Mouse (Mus musculus) macrophage (primary cell): ENCODE data around the gene Glra3. TPM values are rescaled to one million over a fixed set of nuclear protein-coding genes. Genes with fewer than 3 reads are reported as not detected.

Source experiments
- H3K27ac ChIP-seq: fragments of 350-480 bp; formaldehyde crosslinking; 2 replicates; pipeline ENCODE4 v1.9.0; 2021
- H3K36me3 ChIP-seq: fragments of 350-480 bp; formaldehyde crosslinking; 2 replicates; pipeline ENCODE4 v1.9.0; 2021; ENCODE audit errors: inconsistent target
- H3K4me3 ChIP-seq: fragments of 350-480 bp; formaldehyde crosslinking; 2 replicates; pipeline ENCODE4 v1.9.0; 2021; ENCODE audit errors: inconsistent target
- H3K79me2 ChIP-seq: fragments of 350-480 bp; formaldehyde crosslinking; 2 replicates; pipeline ENCODE4 v1.9.0; 2021; ENCODE audit errors: inconsistent target
- WGBS: methylation state at CpG from one replicate; pipeline ENCODE4 v1.1.7; 2026; ENCODE audit warnings: inconsistent platforms; ENCODE audit not compliant: missing documents; 5-methylcytosine and 5-hydroxymethylcytosine counted together
- polyA plus RNA-seq: library from polyadenylated mRNA; stranded (reverse); fragments of 250-400 nt; gene quantifications from 3 replicates; pipeline ENCODE4 v1.2.4, GENCODE M21; 2018; ENCODE audit warnings: inconsistent platforms
- total RNA-seq, 78 experiments: library from RNA; depleted of rRNA; stranded (reverse); fragments of 250-400 nt; gene quantifications; 1 replicate in 9 of 78; 2 replicates in 24 of 78; 3 replicates in 43 of 78; 4 replicates in 2 of 78; pipeline ENCODE4 v1.2.4; 2018; ENCODE audit warnings: inconsistent platforms in 56 of 78

Glra3 gene
- total RNA-seq (2018; cell fraction: chromatin; rRNA removed), result not detected
- not detected for total RNA-seq (2018; cell fraction: cytosol; rRNA removed)
- total RNA-seq (2018; cell fraction: nucleus; rRNA removed), result not detected
- not detected in 3 replicates for polyA plus RNA-seq

DNA sequence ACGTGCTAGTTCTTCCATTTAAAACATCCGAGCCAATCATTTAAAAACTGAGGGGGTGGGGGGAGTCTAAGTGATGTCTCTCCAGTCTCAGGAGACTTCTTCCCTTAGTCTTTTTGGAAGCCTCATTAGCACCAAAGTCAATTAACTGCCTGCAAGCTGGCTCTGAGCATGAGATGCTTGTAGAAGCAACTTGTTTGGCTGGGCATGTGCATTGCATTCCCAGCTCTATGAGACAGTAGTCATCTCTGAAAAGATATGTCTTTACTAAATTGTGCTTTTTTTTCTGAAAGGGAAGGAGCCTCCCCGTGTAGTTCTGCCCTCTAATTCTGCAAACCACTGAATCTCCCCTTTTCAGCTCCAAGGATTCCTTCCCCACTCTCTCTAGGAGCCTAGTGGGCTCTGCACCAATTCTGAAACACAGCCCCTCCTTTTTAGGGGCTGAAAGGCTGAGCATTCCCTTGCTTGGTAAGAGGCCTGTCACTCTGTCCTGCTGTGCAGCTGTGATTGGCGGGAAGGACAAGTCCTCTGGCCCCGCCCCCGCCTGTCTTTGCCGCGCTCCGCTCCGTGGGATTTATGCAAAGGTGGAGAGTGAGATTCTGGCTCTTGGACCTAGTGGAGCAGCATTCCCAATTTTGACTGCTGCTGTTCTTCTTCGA lies at the start of gene Glra3:
TSS of gene Glra3 (plus strand) at position 591 of the 656 bp plus-strand sequence.
- Histone ChIP-seq H3K4me3 (no peak within 1 kb of the TSS), H3K27ac (no peak within 1 kb of the TSS), H3K36me3 (no peaks in the 10 kb centered on the region), H3K79me2 (no peaks in the 10 kb centered on the region)
- WGBS, result 27% methylated on average over 11 of the region's 11 CpGs

DNA sequence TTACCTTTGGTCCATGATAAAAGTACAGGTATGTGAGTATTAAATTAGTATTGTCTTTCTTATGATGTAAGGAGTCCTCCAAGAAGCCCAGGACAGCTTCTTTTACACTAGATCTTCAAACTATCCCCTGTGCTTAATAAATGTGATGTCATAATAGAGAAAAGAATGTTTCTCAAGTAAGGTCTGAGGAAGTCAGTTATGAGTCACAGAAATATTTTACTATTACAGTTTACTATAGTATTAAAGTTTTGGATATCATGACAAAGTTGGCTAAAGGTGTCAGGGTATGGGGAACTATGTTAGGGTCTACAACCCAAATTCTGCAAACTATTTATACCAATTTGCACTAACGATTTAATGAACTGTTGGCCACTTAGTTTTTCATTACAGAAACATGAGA lies 33.4 kb upstream of the Glra3 start, which contains the start of gene Adam29:
TSS of gene Adam29 (minus strand) at position 101 of the 400 bp plus-strand sequence.
- Histone ChIP-seq H3K4me3 (no peak within 1 kb of the TSS), H3K79me2 (no peaks in the 10 kb centered on the region), H3K36me3 (no peaks in the 10 kb centered on the region), H3K27ac (no peak within 1 kb of the TSS)
- WGBS, result 86% methylated on average over 1 of the region's 1 CpGs

- Histone ChIP-seq H3K36me3 (no peaks in the 10 kb centered on the region), H3K4me3 (no peak overlapping the region), H3K27ac (no peak overlapping the region), H3K79me2 (no peaks in the 10 kb centered on the region)
- 10% methylated on average over 8 of the region's 8 CpGs for WGBS
These were observed 243 bp downstream of the Glra3 start for GRCm38 (mm10) chr8:55940526-55940880.

DNA sequence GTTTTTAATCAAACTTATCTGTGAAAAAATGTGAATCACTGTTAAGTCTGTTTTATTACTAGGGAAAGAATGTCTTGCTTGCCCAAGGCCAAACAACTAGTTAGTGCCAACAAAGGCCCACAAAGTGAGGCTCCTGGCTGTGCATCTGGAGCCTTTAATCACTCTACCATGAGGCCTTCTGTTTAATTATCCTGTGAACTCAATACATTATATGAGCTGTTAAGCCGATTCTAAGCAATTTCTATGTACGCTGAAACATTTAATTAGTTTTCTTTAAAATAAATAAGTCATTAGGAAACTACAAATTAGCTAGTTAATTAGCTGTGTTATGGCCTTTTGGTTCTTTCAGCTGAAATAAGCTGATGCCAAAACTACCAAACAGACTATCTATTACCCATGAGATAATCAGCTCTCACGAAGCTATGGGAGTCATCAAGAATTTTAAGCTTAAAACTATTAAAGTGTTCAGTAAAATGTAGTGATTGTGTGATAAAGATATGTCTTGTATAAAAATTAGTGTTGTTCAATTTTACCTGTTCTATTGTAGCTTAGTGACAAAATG lies 24.6 kb downstream of the Glra3 start:
- Histone ChIP-seq H3K4me3 (no peak overlapping the region), H3K79me2 (no peaks in the 10 kb centered on the region), H3K27ac (no peak overlapping the region), H3K36me3 (no peaks in the 10 kb centered on the region)
- WGBS, result 85% methylated on average over 3 of the region's 3 CpGs

DNA sequence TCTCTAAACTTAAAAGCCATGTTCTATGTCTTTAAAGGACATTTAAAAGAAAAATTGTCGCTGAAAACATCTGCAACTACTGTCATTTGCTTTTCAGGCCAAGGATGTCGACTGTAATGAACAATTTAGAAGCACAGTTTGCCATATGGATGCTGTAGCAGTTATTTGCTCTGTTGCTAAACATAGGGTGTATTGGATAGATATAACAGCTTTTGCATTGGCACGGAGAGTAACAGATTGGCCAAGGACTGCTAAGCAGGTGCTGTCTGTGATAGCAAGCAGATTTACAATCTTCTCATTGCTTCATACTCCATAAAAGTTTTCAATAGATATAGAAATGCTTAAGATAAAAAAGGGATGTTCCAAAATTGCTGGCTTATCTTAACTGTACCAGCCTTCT lies 57.6 kb downstream of the Glra3 start:
- no peaks in the 10 kb centered on the region for H3K79me2 ChIP-seq
- no peak overlapping the region for H3K27ac ChIP-seq
- 54% methylated on average over 3 of the region's 3 CpGs for WGBS
- H3K36me3 ChIP-seq, result no peaks in the 10 kb centered on the region
- no peak overlapping the region for H3K4me3 ChIP-seq

DNA sequence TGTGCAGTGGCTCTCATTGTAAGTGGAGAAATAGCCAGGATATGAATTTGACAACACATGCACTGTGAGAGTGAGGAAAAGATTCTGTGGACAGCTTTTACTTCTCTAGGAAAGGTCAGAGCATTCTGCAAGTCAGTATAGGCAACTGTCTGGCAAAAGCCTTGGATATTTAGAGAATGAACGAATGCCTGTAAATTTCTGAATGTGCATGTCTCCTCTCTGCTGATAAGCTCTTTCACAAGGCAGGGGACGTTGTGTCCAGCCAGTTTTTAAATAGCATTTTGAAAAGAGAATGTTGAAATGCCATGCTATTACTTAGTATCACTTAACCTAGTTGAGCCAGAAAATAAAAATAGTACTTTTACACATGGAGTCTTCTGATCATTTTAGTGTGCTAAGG lies 114.1 kb downstream of the Glra3 start:
- no peaks in the 10 kb centered on the region for H3K36me3 ChIP-seq
- H3K4me3 ChIP-seq, result no peak overlapping the region
- no peaks in the 10 kb centered on the region for H3K79me2 ChIP-seq
- WGBS, result 81% methylated on average over 2 of the region's 2 CpGs
- H3K27ac ChIP-seq, result no peak overlapping the region

GRCm38 (mm10) chr8:56063081-56063480 lies 122.8 kb downstream of the Glra3 start:
- Histone ChIP-seq H3K79me2 (no peaks in the 10 kb centered on the region), H3K4me3 (no peak overlapping the region), H3K27ac (no peak overlapping the region), H3K36me3 (no peaks in the 10 kb centered on the region)
- WGBS, result 12% methylated on average over 3 of the region's 3 CpGs

DNA sequence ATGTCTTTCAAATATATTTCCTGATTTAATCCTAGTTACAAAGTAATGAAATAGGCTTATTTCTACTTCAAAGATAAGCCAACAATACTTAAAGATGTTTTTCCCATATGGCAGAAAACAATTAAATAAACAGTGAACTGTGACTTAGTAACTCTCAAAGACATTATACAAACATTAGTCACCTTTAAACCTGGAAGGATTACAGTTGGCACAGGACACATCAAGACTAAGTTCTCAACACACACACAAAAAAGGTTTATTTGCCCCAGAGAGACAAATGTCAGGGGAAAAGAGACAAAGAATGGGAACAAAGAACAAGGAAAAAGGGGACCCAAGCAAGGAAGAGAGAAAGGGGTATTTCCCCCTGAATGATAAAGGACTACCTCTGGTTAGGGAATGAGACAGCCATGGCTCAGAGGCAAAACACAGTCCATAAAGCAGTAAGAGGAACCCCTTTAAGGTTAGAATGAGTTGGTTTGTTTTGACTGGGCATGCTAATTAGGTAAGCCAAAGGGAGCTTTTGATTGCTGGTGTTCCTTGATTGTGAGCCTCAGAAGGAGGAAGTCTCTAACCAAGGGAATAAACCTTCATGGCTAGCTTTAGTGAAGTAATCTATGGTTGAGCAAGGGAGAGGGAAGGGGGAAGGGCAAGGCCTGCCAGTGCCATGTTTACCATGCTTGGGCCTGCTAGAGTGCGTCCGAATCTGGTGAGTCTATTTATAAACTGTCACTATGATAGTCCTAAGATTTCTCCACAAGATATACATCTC lies 130.4 kb downstream of the Glra3 start:
- 80% methylated on average over 2 of the region's 2 CpGs for WGBS
- Histone ChIP-seq H3K4me3 (no peak overlapping the region), H3K36me3 (no peaks in the 10 kb centered on the region)

GRCm38 (mm10) chr8:56083654-56084053 lies 143.4 kb downstream of the Glra3 start:
- H3K4me3 ChIP-seq, result no peak overlapping the region
- H3K36me3 ChIP-seq, result no peaks in the 10 kb centered on the region
- no peaks in the 10 kb centered on the region for H3K79me2 ChIP-seq
- no peak overlapping the region for H3K27ac ChIP-seq

More for the DNA sequence above, 130.4 kb downstream of the Glra3 start:
- no peak overlapping the region for H3K27ac ChIP-seq
- no peaks in the 10 kb centered on the region for H3K79me2 ChIP-seq

DNA sequence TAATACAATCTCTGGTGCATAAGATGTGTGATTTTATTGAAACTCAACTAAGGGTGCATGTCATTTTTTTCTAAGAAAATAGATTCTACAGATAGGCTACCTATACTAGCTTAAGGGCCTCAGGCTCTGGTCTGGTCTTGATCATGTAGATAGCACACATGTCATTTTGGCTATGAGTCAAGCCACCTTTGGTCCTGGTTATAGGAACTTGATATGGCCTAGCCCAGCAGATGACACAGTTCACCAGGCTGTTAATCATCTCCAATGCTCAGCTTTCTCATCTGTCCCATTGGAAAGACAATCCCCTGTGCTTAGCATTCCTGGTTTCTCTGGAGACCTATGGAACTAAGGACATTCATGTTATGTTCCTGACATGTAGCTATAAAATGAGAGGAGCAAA lies 154.1 kb downstream of the Glra3 start:
- Histone ChIP-seq H3K4me3 (no peak overlapping the region), H3K36me3 (no peaks in the 10 kb centered on the region), H3K27ac (no peak overlapping the region), H3K79me2 (no peaks in the 10 kb centered on the region)

DNA sequence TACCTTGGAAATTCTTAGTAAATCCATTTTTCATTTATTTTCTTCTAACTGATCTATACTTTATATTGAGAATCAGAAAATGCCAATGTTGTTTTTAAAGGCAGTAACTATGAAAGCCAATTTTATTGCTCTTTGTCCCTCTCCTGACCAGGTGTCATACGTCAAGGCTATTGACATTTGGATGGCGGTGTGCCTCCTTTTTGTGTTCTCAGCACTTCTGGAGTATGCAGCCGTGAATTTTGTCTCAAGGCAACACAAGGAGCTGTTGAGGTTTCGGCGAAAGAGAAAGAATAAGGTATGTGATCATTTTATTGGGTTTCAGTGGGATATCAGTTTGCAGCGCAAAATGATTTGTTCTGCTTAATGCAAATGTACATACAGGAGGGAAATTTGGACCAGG lies 170.0 kb downstream of the Glra3 start:
- no peak overlapping the region for H3K4me3 ChIP-seq
- H3K27ac ChIP-seq, result no peak overlapping the region
- WGBS, result 89% methylated on average over 6 of the region's 6 CpGs
- H3K36me3 ChIP-seq, result no peaks in the 10 kb centered on the region
- H3K79me2 ChIP-seq, result no peaks in the 10 kb centered on the region

DNA sequence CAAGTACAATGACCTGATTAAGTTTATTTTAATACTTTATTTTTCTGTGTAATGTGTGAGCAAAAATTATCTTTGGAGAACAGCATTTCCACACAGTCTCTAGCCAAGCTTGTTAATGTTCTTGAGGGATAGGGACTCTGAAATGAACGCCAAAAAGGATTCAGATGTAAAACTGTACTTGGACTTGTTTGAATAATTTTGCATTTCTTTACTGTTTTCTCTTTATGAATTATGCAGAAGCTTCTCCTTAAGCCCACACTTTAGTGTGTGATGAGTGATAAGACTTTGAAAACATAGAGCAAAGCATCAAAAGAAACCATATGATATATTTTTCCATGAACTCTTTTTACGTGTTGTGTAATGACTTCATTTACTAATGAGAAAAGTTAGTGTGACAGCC lies 189.1 kb downstream of the Glra3 start:
- H3K36me3 ChIP-seq, result no peaks in the 10 kb centered on the region
- no peaks in the 10 kb centered on the region for H3K79me2 ChIP-seq
- no peak overlapping the region for H3K27ac ChIP-seq
- WGBS, result 76% methylated on average over 2 of the region's 2 CpGs
- no peak overlapping the region for H3K4me3 ChIP-seq

- H3K36me3 ChIP-seq, result no peaks in the 10 kb centered on the region
- H3K79me2 ChIP-seq, result no peaks in the 10 kb centered on the region
- WGBS, result 64% methylated on average over 1 of the region's 1 CpGs
- H3K4me3 ChIP-seq, result no peak overlapping the region
- H3K27ac ChIP-seq, result no peak overlapping the region
These were observed 210.4 kb downstream of the Glra3 start for GRCm38 (mm10) chr8:56150697-56151096.

- Histone ChIP-seq H3K4me3 (no peak overlapping the region), H3K27ac (no peak overlapping the region), H3K79me2 (no peaks in the 10 kb centered on the region), H3K36me3 (no peaks in the 10 kb centered on the region)
- WGBS, result 69% methylated on average over 5 of the region's 5 CpGs
These were observed 211.3 kb downstream of the Glra3 start for GRCm38 (mm10) chr8:56151574-56151973.

DNA sequence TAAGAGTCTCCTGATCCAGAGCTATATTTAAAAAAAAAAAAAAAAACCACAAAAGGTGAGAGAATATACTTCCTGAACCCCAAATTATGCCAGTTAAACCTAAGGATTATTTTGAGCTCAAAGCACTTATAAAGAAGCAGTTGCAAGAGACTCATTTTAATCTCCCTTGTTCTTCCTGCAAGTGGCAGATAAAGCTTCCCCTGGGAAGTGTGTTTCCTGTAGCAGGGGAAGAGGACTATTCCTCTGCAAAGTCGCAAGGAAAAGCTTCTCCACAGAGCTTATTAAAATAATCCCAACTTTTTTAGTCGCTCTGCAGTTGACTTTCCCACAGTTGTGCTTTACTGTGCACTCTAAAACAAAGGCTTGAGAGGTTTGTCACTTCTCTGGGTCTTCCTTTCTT lies 218.7 kb downstream of the Glra3 start:
- Histone ChIP-seq H3K27ac (no peak overlapping the region), H3K79me2 (no peaks in the 10 kb centered on the region), H3K4me3 (no peak overlapping the region), H3K36me3 (no peaks in the 10 kb centered on the region)
- WGBS, result 18% methylated on average over 2 of the region's 2 CpGs
